Mouse (Mus musculus): ENCODE measurements at regions not wholly inside any gene's neighbourhood (a gene's known extent, or its start where the extent isn't known, plus 50 kb on each side); places are given as distances from the start of the nearest gene placed in this dataset.

GRCm38 (mm10) chr12:70769538-70770176 is 55.7 kb upstream of the Frmd6 start:
- no peak for DNase-seq

DNA sequence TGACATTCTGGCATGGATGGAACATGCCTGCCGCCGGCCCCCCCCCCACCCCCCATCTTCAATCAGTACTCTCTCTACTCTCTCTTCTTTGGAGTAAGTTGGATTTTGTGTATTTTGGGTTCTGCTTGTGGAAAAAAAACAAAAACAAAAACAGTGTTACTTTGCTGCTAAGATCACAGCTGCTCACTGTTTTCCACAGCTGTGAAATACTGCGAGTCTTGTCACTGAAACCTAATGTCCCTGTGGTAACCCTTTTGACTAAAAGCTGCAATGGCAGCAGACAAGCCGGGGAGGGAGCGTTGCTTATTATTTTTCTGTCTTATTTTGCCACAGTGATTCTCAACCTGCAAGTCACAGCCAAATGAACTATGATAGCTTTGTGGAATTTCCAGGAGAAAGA is 51.3 kb upstream of the Frmd6 start:
- DNase-seq, result peak; percentile 20

GRCm38 (mm10) chr12:70774816-70775591 is 50.3 kb upstream of the Frmd6 start:
- DNase-seq, result no peak

All from kidney, postnatal 14 days (tissue).